Mouse (Mus musculus) forebrain, embryonic 12.5 days (tissue): ENCODE data around the gene Ndufb4. TPM values are rescaled to one million over a fixed set of nuclear protein-coding genes. Genes with fewer than 3 reads are reported as not detected.
"Not testable (repeated sequence)": the region's sequence is repeated elsewhere in the genome, so short reads cannot be mapped to it uniquely, and the experiment has no call there.

ENCODE experiments used
- ATAC-seq: fragments of 200-750 bp; cut with Nextera tagmentation; 2 replicates; pipeline ENCODE4 v1.8.0; 2017; ENCODE audit warnings: moderate TSS enrichment; ENCODE audit not compliant: low FRiP score
- H3K27ac ChIP-seq: fragments of 300-500 bp; sonication (generic); 2 replicates; pipeline ENCODE4 v1.5.1; 2016; ENCODE audit warnings: mild to moderate bottlenecking
- H3K27me3 ChIP-seq: fragments of 300-500 bp; sonication (generic); 2 replicates; pipeline ENCODE4 v1.6.1; 2016; ENCODE audit warnings: mild to moderate bottlenecking
- H3K36me3 ChIP-seq: fragments of 300-500 bp; sonication (generic); replicated peaks from 2 replicates; pipeline ENCODE4 v1.6.1; 2016; ENCODE audit warnings: mild to moderate bottlenecking
- H3K4me1 ChIP-seq: fragments of 300-500 bp; sonication (generic); 2 replicates; pipeline ENCODE4 v1.6.1; 2016
- H3K4me2 ChIP-seq: fragments of 300-500 bp; sonication (generic); 2 replicates; pipeline ENCODE4 v1.6.1; 2016; ENCODE audit warnings: mild to moderate bottlenecking, moderate library complexity
- H3K4me3 ChIP-seq: fragments of 300-500 bp; sonication (generic); replicated peaks from 2 replicates; pipeline ENCODE4 v1.5.1; 2016; ENCODE audit warnings: mild to moderate bottlenecking
- H3K9ac ChIP-seq: fragments of 300-500 bp; sonication (generic); 2 replicates; pipeline ENCODE4 v1.6.1; 2016; ENCODE audit warnings: mild to moderate bottlenecking
- H3K9me3 ChIP-seq: fragments of 300-500 bp; sonication (generic); 2 replicates; pipeline ENCODE4 v1.6.1; 2016
- WGBS: fragments of 180-500 bp; shearing (Covaris S2); methylation state at CpG from one replicate; pipeline ENCODE4 v1.1.7; 2016; 5-methylcytosine and 5-hydroxymethylcytosine counted together
- polyA plus RNA-seq: library from polyadenylated mRNA; unstranded; fragments of >200 nt; fragmentation: Nextera tagmentation; extraction: Ambion mirVana; gene quantifications from 2 replicates; pipeline ENCODE4 v1.2.1, GENCODE M21; 2016

Ndufb4 gene
- polyA plus RNA-seq, 1 experiment from 2014 or later, result 77.0 TPM

GRCm38 (mm10) chr16:37645799-37646198 lies 8.5 kb downstream of the Ndufb4 start:
- H3K27me3 ChIP-seq, result no peaks in the 10 kb centered on the region
- H3K4me1 ChIP-seq, result no peaks in the 10 kb centered on the region
- 92% methylated on average over 3 of the region's 3 CpGs for WGBS
- no peak for ATAC-seq
- H3K9ac ChIP-seq, result no peak overlapping the region
- H3K36me3 ChIP-seq, result peaks cover 40% of the 10 kb centered on the region
- H3K4me2 ChIP-seq, result no peak overlapping the region
- H3K4me3 ChIP-seq, result no peak overlapping the region
- H3K9me3 ChIP-seq, result no peaks in the 10 kb centered on the region
- H3K27ac ChIP-seq, result no peak overlapping the region

- Histone ChIP-seq H3K4me2 (no peak overlapping the region), H3K9ac (no peak overlapping the region), H3K4me1 (no peaks in the 10 kb centered on the region), H3K27ac (no peak overlapping the region), H3K27me3 (no peaks in the 10 kb centered on the region), H3K4me3 (no peak overlapping the region), H3K9me3 (no peaks in the 10 kb centered on the region), H3K36me3 (peaks cover 40% of the 10 kb centered on the region)
- 92% methylated on average over 8 of the region's 8 CpGs for WGBS
- no peak for ATAC-seq
Observed at GRCm38 (mm10) chr16:37645211-37645610, 9.0 kb downstream of the Ndufb4 start.

- Histone ChIP-seq H3K27ac (no peak overlapping the region), H3K9me3 (no peaks in the 10 kb centered on the region), H3K4me3 (no peak overlapping the region), H3K4me2 (no peak overlapping the region), H3K27me3 (no peaks in the 10 kb centered on the region), H3K9ac (no peak overlapping the region), H3K36me3 (peaks cover 40% of the 10 kb centered on the region), H3K4me1 (no peaks in the 10 kb centered on the region)
- 87% methylated on average over 5 of the region's 5 CpGs for WGBS
- ATAC-seq, result no peak
Observed at GRCm38 (mm10) chr16:37644486-37644885, 9.8 kb downstream of the Ndufb4 start.

- not testable (repeated sequence) for H3K27me3 ChIP-seq, H3K4me1 ChIP-seq, H3K9ac ChIP-seq, H3K4me2 ChIP-seq, H3K4me3 ChIP-seq, H3K9me3 ChIP-seq, ATAC-seq, H3K27ac ChIP-seq
- H3K36me3 ChIP-seq, result peaks cover 12% of the 10 kb centered on the region
Observed at GRCm38 (mm10) chr16:37640522-37640921, 13.7 kb downstream of the Ndufb4 start.

- H3K4me2 ChIP-seq, result no peak overlapping the region
- no peaks in the 10 kb centered on the region for H3K9me3 ChIP-seq
- H3K27ac ChIP-seq, result no peak overlapping the region
- H3K4me3 ChIP-seq, result no peak overlapping the region
- no peaks in the 10 kb centered on the region for H3K4me1 ChIP-seq
- no peak overlapping the region for H3K9ac ChIP-seq
- no peak for ATAC-seq
- H3K36me3 ChIP-seq, result no peaks in the 10 kb centered on the region
- no peaks in the 10 kb centered on the region for H3K27me3 ChIP-seq
Observed at GRCm38 (mm10) chr16:37637802-37638201, 16.5 kb downstream of the Ndufb4 start.

- Histone ChIP-seq H3K36me3 (no peaks in the 10 kb centered on the region), H3K9me3 (no peaks in the 10 kb centered on the region), H3K9ac (no peak overlapping the region), H3K4me3 (no peak overlapping the region), H3K4me1 (no peaks in the 10 kb centered on the region), H3K27ac (no peak overlapping the region), H3K4me2 (no peak overlapping the region), H3K27me3 (no peaks in the 10 kb centered on the region)
- 65% methylated on average over 6 of the region's 6 CpGs for WGBS
- ATAC-seq, result no peak
Observed at GRCm38 (mm10) chr16:37636107-37636506, 18.1 kb downstream of the Ndufb4 start.

GRCm38 (mm10) chr16:37635095-37635494 lies 19.2 kb downstream of the Ndufb4 start:
- no peak overlapping the region for H3K9ac ChIP-seq
- H3K27ac ChIP-seq, result no peak overlapping the region
- H3K36me3 ChIP-seq, result no peaks in the 10 kb centered on the region
- no peaks in the 10 kb centered on the region for H3K4me1 ChIP-seq
- 91% methylated on average over 1 of the region's 1 CpGs for WGBS
- H3K9me3 ChIP-seq, result no peaks in the 10 kb centered on the region
- no peak overlapping the region for H3K4me3 ChIP-seq
- ATAC-seq, result no peak
- no peaks in the 10 kb centered on the region for H3K27me3 ChIP-seq
- H3K4me2 ChIP-seq, result no peak overlapping the region

GRCm38 (mm10) chr16:37634578-37634977 lies 19.7 kb downstream of the Ndufb4 start:
- no peak overlapping the region for H3K4me3 ChIP-seq
- H3K9ac ChIP-seq, result no peak overlapping the region
- no peaks in the 10 kb centered on the region for H3K36me3 ChIP-seq
- H3K4me1 ChIP-seq, result no peaks in the 10 kb centered on the region
- no peak overlapping the region for H3K27ac ChIP-seq
- no peak overlapping the region for H3K4me2 ChIP-seq
- ATAC-seq, result no peak
- H3K27me3 ChIP-seq, result no peaks in the 10 kb centered on the region
- no peaks in the 10 kb centered on the region for H3K9me3 ChIP-seq
- WGBS, result 68% methylated on average over 9 of the region's 9 CpGs

- WGBS, result 87% methylated on average over 7 of the region's 7 CpGs
- no peak overlapping the region for H3K27ac ChIP-seq
Observed at GRCm38 (mm10) chr16:37629011-37629410, 25.2 kb downstream of the Ndufb4 start.

GRCm38 (mm10) chr16:37628336-37628735 lies 25.9 kb downstream of the Ndufb4 start:
- no peak for ATAC-seq
- H3K4me1 ChIP-seq, result peaks cover 6% of the 10 kb centered on the region; the same call in 1 of the 2 replicates

More at GRCm38 (mm10) chr16:37629011-37629410, 25.2 kb downstream of the Ndufb4 start:
- no peaks in the 10 kb centered on the region for H3K36me3 ChIP-seq
- no peaks in the 10 kb centered on the region for H3K9me3 ChIP-seq
- ATAC-seq, result no peak
- H3K4me1 ChIP-seq, result peaks cover 6% of the 10 kb centered on the region; the same call in 1 of the 2 replicates
- H3K9ac ChIP-seq, result no peak overlapping the region
- no peak overlapping the region for H3K4me2 ChIP-seq
- no peak overlapping the region for H3K4me3 ChIP-seq
- no peaks in the 10 kb centered on the region for H3K27me3 ChIP-seq

GRCm38 (mm10) chr16:37626388-37626949 lies 27.8 kb downstream of the Ndufb4 start:
- Histone ChIP-seq H3K4me1 (peaks cover 12% of the 10 kb centered on the region; the same call in 1 of the 2 replicates), H3K4me2 (no peak overlapping the region), H3K9ac (no peak overlapping the region), H3K9me3 (no peaks in the 10 kb centered on the region), H3K36me3 (no peaks in the 10 kb centered on the region), H3K27me3 (no peaks in the 10 kb centered on the region), H3K4me3 (no peak overlapping the region), H3K27ac (no peak overlapping the region)
- ATAC-seq, result no peak
- 44% methylated on average over 4 of the region's 4 CpGs for WGBS

More at GRCm38 (mm10) chr16:37628336-37628735, 25.9 kb downstream of the Ndufb4 start:
- WGBS, result 77% methylated on average over 9 of the region's 9 CpGs
- no peaks in the 10 kb centered on the region for H3K9me3 ChIP-seq
- no peak overlapping the region for H3K4me3 ChIP-seq
- no peak overlapping the region for H3K4me2 ChIP-seq
- no peak overlapping the region for H3K27ac ChIP-seq
- no peaks in the 10 kb centered on the region for H3K36me3 ChIP-seq
- no peak overlapping the region for H3K9ac ChIP-seq
- no peaks in the 10 kb centered on the region for H3K27me3 ChIP-seq

GRCm38 (mm10) chr16:37622919-37623318 lies 31.3 kb downstream of the Ndufb4 start:
- Histone ChIP-seq H3K4me3 (no peak overlapping the region), H3K27me3 (no peaks in the 10 kb centered on the region), H3K9ac (no peak overlapping the region), H3K27ac (no peak overlapping the region), H3K4me2 (no peak overlapping the region), H3K9me3 (no peaks in the 10 kb centered on the region), H3K36me3 (no peaks in the 10 kb centered on the region), H3K4me1 (peaks cover 12% of the 10 kb centered on the region; the same call in 1 of the 2 replicates)
- ATAC-seq, result no peak
- WGBS, result 36% methylated on average over 5 of the region's 5 CpGs

GRCm38 (mm10) chr16:37622403-37622802 lies 31.9 kb downstream of the Ndufb4 start:
- Histone ChIP-seq H3K27ac (no peak overlapping the region), H3K9me3 (no peaks in the 10 kb centered on the region), H3K27me3 (no peaks in the 10 kb centered on the region), H3K9ac (no peak overlapping the region), H3K4me2 (no peak overlapping the region), H3K36me3 (no peaks in the 10 kb centered on the region), H3K4me3 (no peak overlapping the region), H3K4me1 (peaks cover 16% of the 10 kb centered on the region; the same call in 1 of the 2 replicates)
- no peak for ATAC-seq
- 45% methylated on average over 3 of the region's 3 CpGs for WGBS
